Mouse (Mus musculus) retina, postnatal 7 days (tissue): ENCODE results near the gene Gm7714.
"Not testable (repeated sequence)": the region's sequence is repeated elsewhere in the genome, so short reads cannot be mapped to it uniquely, and the experiment has no call there.

Source experiments
- DNase-seq: peaks from one replicate; pipeline ENCODE4 v3.0.0-alpha.2; 2012; ENCODE audit warnings: low read depth, low spot score

Gene Gm7714

DNA sequence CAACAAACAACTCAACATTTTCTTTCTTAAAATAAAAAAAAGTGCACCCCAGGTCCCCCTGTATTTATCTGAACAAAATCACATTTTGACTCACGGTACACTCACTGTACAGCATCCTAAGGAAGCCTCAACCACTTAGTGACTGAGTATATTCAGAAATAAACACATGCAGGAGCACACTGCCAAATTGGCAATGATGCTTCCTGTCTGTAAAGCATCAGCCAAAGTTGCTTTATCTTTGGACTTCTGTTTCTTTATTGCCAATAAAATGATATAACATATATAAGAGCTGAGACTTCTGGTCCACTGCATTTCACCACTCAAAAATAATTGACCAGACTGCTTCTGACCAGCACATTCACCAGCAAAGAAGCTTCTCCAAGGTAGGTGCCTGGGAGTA lies at the start of gene Gm7714:
Gm7714 (plus strand) TSS at position 301 of the 400 bp plus-strand sequence.
- no peak for DNase-seq

DNA sequence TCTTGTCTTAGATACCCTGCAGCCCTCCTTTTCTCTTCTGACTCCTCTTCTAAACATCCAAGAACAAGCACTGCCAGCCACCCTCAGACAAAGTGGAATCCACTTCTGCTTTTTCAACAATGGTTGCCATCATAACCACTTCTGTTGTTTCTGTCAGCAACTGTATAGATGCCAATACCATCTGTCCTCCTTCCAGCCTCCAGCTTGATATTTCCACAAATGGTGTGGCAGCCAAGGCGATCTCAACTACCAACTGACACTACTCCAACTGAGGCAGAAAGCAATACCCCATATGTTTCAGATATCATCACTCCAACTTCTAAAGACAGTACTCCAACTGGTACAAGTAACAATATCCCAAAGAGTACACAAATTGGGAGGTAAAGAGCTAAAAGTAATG lies 12.2 kb upstream of the Gm7714 start:
- DNase-seq, result no peak

DNA sequence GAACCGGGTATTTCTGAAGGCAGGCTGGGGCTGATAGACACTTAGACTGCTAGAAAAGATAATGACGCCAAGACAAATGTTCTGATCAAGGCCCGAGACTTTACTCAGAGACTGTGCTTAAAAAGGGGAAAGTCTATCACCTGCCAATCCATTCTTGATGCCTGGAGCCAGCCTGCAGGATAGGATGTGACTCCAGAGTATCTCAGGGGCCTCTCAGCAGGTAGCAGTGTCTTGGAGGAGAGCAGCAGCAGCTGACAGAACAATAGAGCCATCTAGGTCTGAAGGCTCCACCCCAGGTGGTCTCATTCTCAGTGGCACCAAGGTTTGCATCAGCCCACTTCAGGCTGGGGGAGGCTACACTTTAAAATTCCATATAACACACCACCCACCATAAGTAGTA lies 42.6 kb downstream of the Gm7714 start:
- DNase-seq, result not testable (repeated sequence)

DNA sequence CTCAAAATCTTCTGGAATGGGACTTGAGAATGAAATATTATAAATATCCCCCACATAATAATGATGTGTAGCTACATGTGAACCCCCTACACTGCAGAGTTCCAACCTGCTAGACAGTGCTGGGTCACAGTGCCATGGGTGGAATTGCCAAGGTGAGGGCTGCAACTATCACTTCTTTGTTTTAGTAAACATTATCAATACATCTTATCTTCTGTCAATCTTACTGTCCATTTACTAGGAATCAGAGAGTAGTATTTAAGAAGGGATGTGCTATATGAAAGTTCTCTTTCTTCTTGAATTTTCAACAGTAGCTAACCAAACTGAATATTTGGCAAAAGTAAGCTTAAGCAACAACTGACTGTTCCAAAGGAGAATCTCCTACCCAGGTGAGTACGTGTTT lies 48.3 kb downstream of the Gm7714 start, which contains the start of gene Prol1:
Prol1 (plus strand) TSS at position 301 of the 400 bp plus-strand sequence.
- no peak for DNase-seq
